Mouse (Mus musculus): Measurements from ENCODE around the gene Cd160.

GRCm38 (mm10) chr3:96769971-96770370, 59.2 kb downstream of the Cd160 start:
- TF ChIP-seq CTCF (IDR thresholded peaks at IDR 0.05) (no peak), EP300 (IDR thresholded peaks at IDR 0.05) (no peak)
